Mouse (Mus musculus): Measurements from ENCODE around the gene Fstl5. TPM values are rescaled to one million over a fixed set of nuclear protein-coding genes. Genes with fewer than 3 reads are reported as not detected.

Gene Fstl5
- not detected in 4 replicates for total RNA-seq (2023)

DNA sequence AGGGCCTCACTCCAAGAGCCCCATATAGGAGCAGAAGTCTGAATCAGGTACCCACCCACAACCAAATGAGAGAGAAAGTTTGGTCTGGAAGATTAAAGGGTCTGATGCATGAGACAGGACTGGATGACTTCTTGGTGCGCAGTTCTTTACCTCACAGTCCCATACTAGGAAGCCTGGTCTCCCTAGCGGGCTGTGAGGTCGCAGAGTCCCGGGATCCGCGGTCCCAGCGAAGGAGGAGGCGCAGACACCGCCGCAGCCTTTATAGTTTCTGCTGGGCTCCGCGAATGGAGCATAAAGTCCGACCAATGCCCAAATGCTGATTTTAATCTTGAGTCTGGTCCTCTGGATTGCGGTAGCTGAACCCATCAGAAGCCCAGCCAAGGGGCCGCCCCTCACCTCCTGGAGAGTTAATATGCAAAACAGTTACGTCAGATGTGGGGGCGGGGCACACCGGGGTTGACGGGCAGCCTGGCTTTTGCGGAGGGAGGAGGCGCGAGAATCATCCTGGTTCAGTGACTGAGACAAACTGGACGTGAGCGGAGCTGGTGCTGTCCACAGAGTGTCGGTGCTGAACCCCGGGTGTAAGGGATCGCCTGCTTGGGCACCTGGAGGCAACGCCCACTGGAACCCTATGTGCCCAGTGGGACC lies at the start of gene Fstl5:
Fstl5 (plus strand) TSS at position 211 of the 648 bp plus-strand sequence.

Other genes with a start within 250 kb of the Fstl5 start
- 10.5 to 17.0 TPM (median 15.2 TPM) in 4 replicates for gene Golim4, start 117.3 kb upstream of the Fstl5 start, total RNA-seq (2023)